Mouse (Mus musculus) G1E (cell line): ENCODE measurements around the gene Lrrfip1.

Experiments used
- CTCF ChIP-seq: IDR thresholded peaks from 2 replicates; pipeline ENCODE4 v1.5.1; 2012; ENCODE audit warnings: low read depth, low read length, inconsistent platforms, mixed read lengths
- GATA1 ChIP-seq: IDR thresholded peaks from 2 replicates; pipeline ENCODE4 v1.6.1; 2012; ENCODE audit warnings: borderline replicate concordance, low read length, inconsistent platforms, mixed read lengths
- GATA2 ChIP-seq: IDR thresholded peaks from 2 replicates; pipeline ENCODE4 v1.6.1; 2012; ENCODE audit warnings: low read depth, low read length, inconsistent platforms, borderline replicate concordance
- TAL1 ChIP-seq: conservative IDR thresholded peaks from 2 replicates; pipeline ENCODE4 v1.6.1; 2012; ENCODE audit warnings: low read depth, low read length, inconsistent platforms, mixed read lengths

DNA sequence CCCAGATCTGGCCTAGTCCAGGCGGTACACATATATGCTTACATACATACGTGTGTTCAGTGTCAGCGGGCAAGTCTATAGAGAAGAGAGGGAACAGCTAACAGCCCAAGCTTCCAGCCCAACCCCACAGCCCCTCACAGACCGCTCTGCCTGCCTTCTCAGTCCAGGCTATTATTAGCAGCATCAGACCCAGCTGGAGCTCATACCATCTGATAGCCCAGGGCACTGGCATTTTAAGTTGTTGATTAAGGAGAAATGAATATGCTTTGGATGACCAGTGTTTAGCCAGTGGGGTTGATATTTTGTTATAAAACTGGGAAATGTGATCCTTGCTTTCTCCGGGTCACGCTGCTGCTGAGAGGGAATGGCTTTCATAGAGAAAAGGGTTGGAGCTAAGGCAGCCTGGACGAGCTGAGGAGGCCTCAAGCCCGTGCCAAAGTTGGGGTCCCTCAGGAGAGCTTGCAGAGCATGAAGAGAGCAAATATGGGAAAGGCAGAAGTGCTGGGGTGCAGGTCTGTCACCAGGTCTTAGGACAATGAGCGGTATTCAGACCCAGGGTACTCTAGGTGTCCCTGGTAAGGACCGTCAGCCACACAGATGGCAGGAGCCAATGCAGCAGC, 73.2 kb downstream of the Lrrfip1 start:
- no peak for TF ChIP-seq CTCF
- TF ChIP-seq GATA1, result no peak
- TF ChIP-seq TAL1, result no peak
- no peak for TF ChIP-seq GATA2
